In genomic region chr6:83108762-83109668, GRCm38 (mm10) we compare ENCODE assay signal across 8 mouse cellular contexts. TPM values are rescaled to one million over a fixed set of nuclear protein-coding genes. Genes with fewer than 3 reads are reported as not detected.
DNase-seq lines count a peak whose midpoint lies in the region; ATAC-seq and TF ChIP-seq lines count a peak whose summit lies in the region.

Mrpl53 (plus strand) TSS chr6:83109040.

- peak within 1 kb of the TSS; percentile 85 for H3K27ac ChIP-seq in heart, embryonic 12.5 days (ENCODE audit: poor library complexity, severe bottlenecking)
- H3K27ac ChIP-seq in kidney, embryonic 16.5 days (ENCODE audit: low read length): peak within 1 kb of the TSS; percentile 88
- peak within 1 kb of the TSS; percentile 96 for H3K27ac ChIP-seq in liver, embryonic 11.5 days (ENCODE audit: low read depth, low read length)

- WGBS in heart, embryonic 12.5 days: under 1% methylated on average over 76 of the region's 76 CpGs
- WGBS in kidney, embryonic 16.5 days: under 1% methylated on average over 76 of the region's 76 CpGs
- WGBS in liver, embryonic 11.5 days: under 1% methylated on average over 76 of the region's 76 CpGs

- peak; percentile 85 for ATAC-seq in heart, embryonic 12.5 days (ENCODE audit: insufficient number of reproducible peaks, low FRiP score)
- ATAC-seq in kidney, embryonic 16.5 days (ENCODE audit: low FRiP score, low TSS enrichment): peak; percentile 91
- ATAC-seq in liver, embryonic 11.5 days (replicated peaks; ENCODE audit: low FRiP score): peak; percentile 83

- peak within 1 kb of the TSS; percentile 89 for H3K4me2 ChIP-seq in heart, embryonic 12.5 days
- peak within 1 kb of the TSS; percentile 69 for H3K4me2 ChIP-seq in kidney, embryonic 16.5 days (replicated peaks; ENCODE audit: low read depth, low read length)
- H3K4me2 ChIP-seq in liver, embryonic 11.5 days: peak within 1 kb of the TSS; percentile 94
- H3K4me2 ChIP-seq in myocyte (ENCODE audit: low read depth): peak within 1 kb of the TSS; percentile 97

- H3K4me1 ChIP-seq in erythroblast, embryonic 14.5 days (ENCODE audit: control insufficient read depth): peaks cover 53% of the 10 kb centered on the region
- H3K4me1 ChIP-seq in heart, embryonic 12.5 days (replicated peaks): peaks cover 28% of the 10 kb centered on the region
- H3K4me1 ChIP-seq in kidney, embryonic 16.5 days (ENCODE audit: insufficient read depth, low read length): peaks cover 15% of the 10 kb centered on the region
- H3K4me1 ChIP-seq in liver, embryonic 11.5 days (replicated peaks; ENCODE audit: control insufficient read depth, insufficient read depth, low read length): peaks cover 31% of the 10 kb centered on the region

- H3ac ChIP-seq in myocyte (ENCODE audit: control insufficient read depth, insufficient read length): peak within 1 kb of the TSS; percentile 85

- peaks cover 16% of the 10 kb centered on the region for H3K79me2 ChIP-seq in myocyte (ENCODE audit: control insufficient read depth, insufficient read depth)

- DNase-seq in 416B (ENCODE audit: low read depth): peak; percentile 82
- peak; percentile 66 to 73 for DNase-seq in adrenal gland, postnatal 4 days (ENCODE audit: low spot score in 2 of 2)
- peak; percentile 83 for DNase-seq in liver, embryonic 11.5 days (ENCODE audit: low spot score)
- DNase-seq in spleen, postnatal 36 days (ENCODE audit: low spot score in 2 of 2): peak; percentile 74 to 77

- H3K4me3 ChIP-seq in erythroblast, embryonic 14.5 days (replicated peaks): peak within 1 kb of the TSS; percentile 68
- H3K4me3 ChIP-seq in heart, embryonic 12.5 days: peak within 1 kb of the TSS; percentile 93
- H3K4me3 ChIP-seq in kidney, embryonic 16.5 days (ENCODE audit: low read length): peak within 1 kb of the TSS; percentile 98
- H3K4me3 ChIP-seq in liver, embryonic 11.5 days (ENCODE audit: low read depth, low read length): peak within 1 kb of the TSS; percentile 92
- H3K4me3 ChIP-seq in myocyte: peak within 1 kb of the TSS; percentile 93

- TF ChIP-seq POLR2A in myocyte (IDR thresholded peaks at IDR 0.05; ENCODE audit: insufficient read length, low read depth): peak; percentile 59

- peaks cover 70% of the 10 kb centered on the region for H3K36me3 ChIP-seq in erythroblast, embryonic 14.5 days (ENCODE audit: control insufficient read depth)
- peaks cover 10% of the 10 kb centered on the region for H3K36me3 ChIP-seq in heart, embryonic 12.5 days
- no peaks in the 10 kb centered on the region; the same call in 1 of the 2 replicates for H3K36me3 ChIP-seq in kidney, embryonic 16.5 days (ENCODE audit: insufficient read depth, low read length)
- H3K36me3 ChIP-seq in liver, embryonic 11.5 days (ENCODE audit: control insufficient read depth, insufficient read depth, low read length): peaks cover 2% of the 10 kb centered on the region; the same call in 1 of the 2 replicates
- H3K36me3 ChIP-seq in myocyte (ENCODE audit: control insufficient read depth, insufficient read depth): peaks cover 3% of the 10 kb centered on the region

- H3K9me3 ChIP-seq in erythroblast, embryonic 14.5 days (ENCODE audit: control insufficient read depth, low read length): no peaks in the 10 kb centered on the region
- H3K9me3 ChIP-seq in heart, embryonic 12.5 days (replicated peaks): no peaks in the 10 kb centered on the region
- H3K9me3 ChIP-seq in kidney, embryonic 16.5 days (ENCODE audit: low read length): no peaks in the 10 kb centered on the region
- no peaks in the 10 kb centered on the region for H3K9me3 ChIP-seq in liver, embryonic 11.5 days (ENCODE audit: control insufficient read depth, low read length)

- H3K9ac ChIP-seq in heart, embryonic 12.5 days: peak within 1 kb of the TSS; percentile 94
- H3K9ac ChIP-seq in kidney, embryonic 16.5 days (replicated peaks; ENCODE audit: low read length): peak within 1 kb of the TSS; percentile 95
- peak within 1 kb of the TSS; percentile 87 for H3K9ac ChIP-seq in liver, embryonic 11.5 days (ENCODE audit: low read depth, low read length)

- no peaks in the 10 kb centered on the region for H3K27me3 ChIP-seq in erythroblast, embryonic 14.5 days (ENCODE audit: control insufficient read depth)
- no peaks in the 10 kb centered on the region for H3K27me3 ChIP-seq in heart, embryonic 12.5 days (replicated peaks)
- H3K27me3 ChIP-seq in kidney, embryonic 16.5 days (ENCODE audit: insufficient read depth, low read length): no peaks in the 10 kb centered on the region
- H3K27me3 ChIP-seq in liver, embryonic 11.5 days (replicated peaks; ENCODE audit: control insufficient read depth, insufficient read depth, low read length): no peaks in the 10 kb centered on the region
- H3K27me3 ChIP-seq in myocyte (ENCODE audit: control insufficient read depth, insufficient read depth, insufficient read length): no peaks in the 10 kb centered on the region

TF ChIP-seq in myocyte, 11 proteins besides CTCF, POLR2A, EP300 and RAD21:
- TF ChIP-seq SRF (IDR thresholded peaks at IDR 0.05; ENCODE audit: control insufficient read depth, insufficient read length, low read depth): peak; percentile 49
- TF ChIP-seq CEBPB (IDR thresholded peaks at IDR 0.05; ENCODE audit: insufficient read depth, poor library complexity, severe bottlenecking): no peak
- TF ChIP-seq REST (IDR thresholded peaks at IDR 0.05; ENCODE audit: insufficient read depth, insufficient read length): no peak
- peak; percentile 49 for TF ChIP-seq E2F4 (IDR thresholded peaks at IDR 0.05; ENCODE audit: insufficient read depth)
- TF ChIP-seq MYOD1 (IDR thresholded peaks at IDR 0.05; ENCODE audit: control insufficient read depth in 1 of 3, insufficient read length in 2 of 3, low read depth in 2 of 3): peak in 2 of 3 experiments; percentile 0 to 23
- TF ChIP-seq POLR2AphosphoS2 (IDR thresholded peaks at IDR 0.05; ENCODE audit: insufficient read length, low read depth): peak; percentile 81
- peak in 1 of 3 experiments; percentile 12 for TF ChIP-seq MYOG (IDR thresholded peaks at IDR 0.05; ENCODE audit: control insufficient read depth in 1 of 3, insufficient read depth in 1 of 3, insufficient read length in 2 of 3, low read depth in 2 of 3)
- TF ChIP-seq TCF3 (IDR thresholded peaks at IDR 0.05; ENCODE audit: insufficient read length, low read depth): no peak

RNA-seq across cellular contexts. Expression of gene Mrpl53, which starts in this region (rescaled TPM):
- 10 to 100 TPM; 77.6 to 82.6 TPM for total RNA-seq in adrenal gland, postnatal 4 days (2021)
- 12.3 and 12.8 TPM in 2 replicates for polyA plus RNA-seq in erythroblast, embryonic 14.5 days (2012)
- polyA plus RNA-seq in heart, embryonic 12.5 days (2016; fragmentation: Nextera tagmentation; extraction: Ambion mirVana): 155 and 156 TPM in 2 replicates
- polyA plus RNA-seq in kidney, embryonic 16.5 days (2015; fragmentation: Nextera tagmentation; extraction: Ambion mirVana): 131 and 143 TPM in 2 replicates
- polyA plus RNA-seq in liver, embryonic 11.5 days (2014; fragmentation: Nextera tagmentation; extraction: Ambion mirVana): 110 and 115 TPM in 2 replicates
- 177 TPM for polyA plus RNA-seq in myocyte (2012; fragmentation: generic; extraction: Trizol)

Comparison
In these comparisons a context has a peak if more than half of its experiments do, and no peak if none do; other contexts are left out.
1. Peak in every context shown above with its lines: DNase-seq, ATAC-seq, H3K4me3 ChIP-seq and H3K27ac ChIP-seq.